Mouse (Mus musculus) urinary bladder, adult 2 months (tissue): ENCODE measurements around the gene Gm27029. TPM values are rescaled to one million over a fixed set of nuclear protein-coding genes. Genes with fewer than 3 reads are reported as not detected.
"Not testable (repeated sequence)": the region's sequence is repeated elsewhere in the genome, so short reads cannot be mapped to it uniquely, and the experiment has no call there.

ENCODE experiments used
- DNase-seq: peaks from one replicate; pipeline ENCODE4 v3.0.0; 2022; ENCODE audit warnings: low spot score
- polyA plus RNA-seq: library from polyadenylated mRNA; depleted of rRNA; stranded (reverse); fragments of >200 nt; gene quantifications from 2 replicates; pipeline ENCODE4 v1.2.3, GENCODE M21; 2012

Gm27029 gene
- polyA plus RNA-seq, 1 experiment = 0.95 TPM

DNA sequence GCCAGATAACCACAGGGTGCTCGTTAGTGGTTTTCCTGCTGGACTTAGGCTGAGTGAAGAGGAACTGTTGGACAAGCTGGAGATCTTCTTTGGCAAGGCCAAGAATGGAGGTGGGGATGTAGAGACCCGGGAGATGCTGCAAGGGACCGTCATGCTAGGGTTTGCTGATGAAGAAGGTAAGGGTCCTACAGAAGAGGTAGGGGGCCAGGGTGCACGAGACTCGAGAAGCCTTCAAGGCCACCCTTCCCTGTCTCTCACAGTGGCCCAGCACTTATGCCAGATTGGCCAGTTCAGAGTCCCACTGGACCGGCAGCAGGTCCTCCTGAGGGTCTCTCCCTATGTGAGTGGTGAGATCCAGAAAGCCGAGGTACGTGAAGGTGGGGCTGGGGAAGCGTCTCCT lies 33.0 kb upstream of the Gm27029 start:
- no peak for DNase-seq

DNA sequence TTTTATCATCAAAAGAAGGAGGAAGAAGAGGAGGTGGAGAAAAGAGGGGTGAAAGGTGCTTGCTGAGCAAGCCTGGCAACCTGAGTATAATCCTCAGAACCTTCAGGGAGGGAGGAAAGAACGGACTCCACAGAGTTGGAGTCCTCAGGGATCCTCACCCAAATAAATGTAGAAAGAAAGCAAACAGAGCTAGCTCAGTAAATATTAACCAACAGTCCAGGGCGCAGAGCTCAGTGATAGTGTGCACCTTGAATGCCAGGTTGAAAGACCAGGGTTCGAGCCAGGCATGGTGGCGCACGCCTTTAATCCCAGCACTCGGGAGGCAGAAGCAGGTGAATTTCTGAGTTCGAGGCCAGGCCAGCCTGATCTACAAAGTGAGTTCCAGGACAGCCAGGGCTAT lies 31.0 kb upstream of the Gm27029 start:
- DNase-seq = no peak

DNA sequence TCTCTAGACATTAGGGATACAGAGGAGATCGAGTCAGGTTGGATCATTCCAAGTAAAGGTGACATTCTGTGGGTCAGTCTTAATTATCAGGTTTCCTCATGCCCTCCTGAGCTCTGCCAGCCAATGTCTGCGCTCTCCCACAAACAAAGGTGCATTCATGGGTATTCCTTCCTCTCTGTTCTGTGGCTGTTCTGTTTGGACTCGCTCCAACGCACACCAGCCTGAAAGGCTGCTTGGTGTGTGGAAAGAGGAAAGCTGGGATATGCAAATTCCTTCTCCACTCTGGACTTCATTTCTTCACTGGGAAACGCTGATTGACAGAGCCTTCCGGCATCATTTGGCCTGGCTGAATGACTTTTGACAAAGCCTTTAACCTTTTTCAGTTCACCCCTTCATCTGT lies 30.1 kb upstream of the Gm27029 start:
- DNase-seq = no peak

DNA sequence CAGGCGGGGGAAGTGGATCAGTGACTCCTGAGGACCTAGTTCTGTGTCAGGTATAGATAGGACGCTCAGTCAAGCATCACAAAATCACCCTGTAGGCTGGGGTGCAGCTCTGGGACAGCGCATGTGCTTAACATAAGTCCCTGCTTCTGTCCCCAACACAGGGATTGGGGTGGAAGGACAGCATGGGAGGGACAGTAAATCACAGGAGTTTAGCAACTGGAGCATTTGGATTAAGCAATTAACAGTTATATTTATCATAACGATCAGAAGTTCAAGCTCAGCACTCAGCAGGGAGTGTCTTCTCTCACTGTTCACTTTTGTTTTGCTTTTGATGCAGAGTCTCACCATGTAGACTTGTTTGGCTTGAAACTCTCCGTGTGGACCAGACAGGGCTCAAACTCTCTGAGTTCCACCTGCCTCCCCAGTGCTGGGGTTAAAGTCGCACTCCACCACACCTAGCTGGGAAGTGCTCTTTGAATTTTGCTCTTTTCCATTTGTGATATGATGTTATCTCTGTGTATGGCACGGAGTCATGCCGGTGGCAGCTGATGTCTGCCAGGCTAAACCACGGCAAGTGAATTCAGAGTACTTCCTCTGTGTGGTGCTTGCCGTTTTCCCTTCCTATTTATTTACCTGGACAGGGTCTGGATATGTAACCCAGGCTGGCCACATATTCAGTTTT lies 27.6 kb upstream of the Gm27029 start:
- no peak for DNase-seq

DNA sequence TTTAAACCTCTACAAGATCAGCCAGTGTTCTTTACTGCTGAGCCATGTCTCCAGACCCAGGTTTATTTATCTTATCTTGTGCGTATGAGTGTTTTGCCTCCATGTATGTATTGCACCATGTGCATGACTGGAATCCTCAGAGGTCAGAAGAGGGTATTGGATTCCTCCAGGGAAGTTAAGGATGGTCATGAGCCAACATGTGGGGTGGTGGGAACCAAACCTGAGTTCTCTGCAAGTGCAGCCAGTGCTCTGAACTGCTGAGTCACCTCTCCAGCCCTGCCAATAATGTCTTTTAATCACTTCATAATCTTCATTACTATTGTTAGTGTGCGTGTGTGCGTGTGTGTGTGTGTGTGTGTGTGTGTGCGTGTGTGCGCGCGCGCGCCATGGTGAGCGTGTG lies 26.9 kb upstream of the Gm27029 start:
- DNase-seq = no peak

DNA sequence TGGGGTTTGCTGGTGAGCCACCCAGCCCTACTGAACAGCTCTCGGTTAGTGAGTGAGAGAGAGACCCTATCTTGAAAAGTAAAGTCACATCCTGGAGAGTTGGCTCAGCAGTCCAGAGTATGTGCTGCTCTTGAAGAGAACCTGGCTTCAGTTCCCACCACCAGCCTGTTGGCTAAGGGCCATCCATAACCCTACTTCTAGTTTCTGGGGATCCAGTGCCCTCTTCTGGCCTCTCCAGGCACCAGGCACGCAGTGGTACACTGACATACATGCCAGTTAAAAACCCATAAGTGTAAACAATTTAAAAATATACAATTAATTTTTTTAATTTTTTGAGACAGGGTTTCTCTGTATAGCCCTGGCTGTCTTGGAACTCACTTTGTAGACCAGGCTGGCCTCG lies 25.8 kb upstream of the Gm27029 start:
- no peak for DNase-seq

DNA sequence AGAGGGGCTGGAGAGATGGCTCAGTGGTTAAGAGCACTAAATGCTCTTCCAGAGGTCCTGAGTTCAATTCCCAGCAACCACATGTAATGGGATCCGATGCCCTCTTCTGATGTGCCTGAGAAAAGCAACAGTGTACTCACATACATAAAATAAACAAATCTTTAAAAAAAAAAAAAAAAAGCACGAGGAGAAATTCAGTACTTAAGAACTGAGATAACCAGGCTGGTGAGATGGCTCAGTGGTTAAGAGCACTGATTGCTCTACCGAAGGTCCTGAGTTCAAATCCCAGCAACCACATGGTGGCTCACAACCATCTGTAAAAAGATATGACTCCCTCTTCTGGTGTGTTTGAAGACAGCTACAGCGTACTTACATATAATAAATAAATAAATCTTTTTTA lies 25.0 kb upstream of the Gm27029 start:
- not testable (repeated sequence) for DNase-seq

DNA sequence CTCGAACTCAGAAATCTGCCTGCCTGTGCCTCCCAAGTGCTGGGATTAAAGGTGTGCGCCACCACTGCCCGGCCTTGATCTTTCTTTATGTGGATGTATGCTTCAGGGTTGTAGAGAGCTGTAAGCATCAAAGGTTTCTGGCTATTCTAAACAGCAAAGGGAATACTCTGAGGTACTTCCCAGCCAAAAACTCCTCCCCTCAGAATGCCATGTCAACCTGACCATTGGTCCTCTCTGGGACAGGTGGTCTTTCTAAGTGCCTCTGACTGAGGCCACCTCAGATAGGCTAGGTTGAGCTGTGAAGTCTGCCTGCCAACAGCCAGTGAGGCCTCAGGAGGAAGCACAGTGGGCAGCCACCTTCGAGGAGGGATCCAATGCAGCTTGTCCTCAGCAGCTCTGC lies 24.3 kb upstream of the Gm27029 start:
- no peak for DNase-seq

DNA sequence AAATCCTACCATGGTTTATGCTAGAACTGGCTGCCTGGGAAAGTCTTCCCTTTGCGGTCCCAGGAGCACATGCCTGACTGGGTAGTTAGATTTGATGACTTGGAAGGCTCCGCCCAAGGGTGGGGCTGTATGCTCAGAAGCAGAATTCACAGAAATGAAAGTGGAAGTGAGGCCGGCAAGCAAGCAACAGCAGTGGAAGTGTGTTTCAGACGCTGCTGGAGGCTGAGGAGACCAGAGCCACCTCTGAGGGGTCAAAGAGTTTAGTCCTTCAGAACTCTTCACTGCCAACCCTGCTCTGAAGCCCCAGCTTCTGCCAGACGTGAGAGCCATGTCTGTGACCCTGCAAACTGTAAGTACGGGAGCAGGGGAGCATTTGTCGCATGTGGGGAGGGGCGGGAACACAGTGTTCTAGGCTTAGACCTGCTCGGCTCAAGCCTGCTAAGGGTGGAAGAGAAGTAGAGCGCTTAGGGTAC lies 23.7 kb upstream of the Gm27029 start, which contains the start of gene Ifi35:
Gene Ifi35, plus strand, starts transcription at position 134 of the 473 bp plus-strand sequence.
- DNase-seq = no peak

DNA sequence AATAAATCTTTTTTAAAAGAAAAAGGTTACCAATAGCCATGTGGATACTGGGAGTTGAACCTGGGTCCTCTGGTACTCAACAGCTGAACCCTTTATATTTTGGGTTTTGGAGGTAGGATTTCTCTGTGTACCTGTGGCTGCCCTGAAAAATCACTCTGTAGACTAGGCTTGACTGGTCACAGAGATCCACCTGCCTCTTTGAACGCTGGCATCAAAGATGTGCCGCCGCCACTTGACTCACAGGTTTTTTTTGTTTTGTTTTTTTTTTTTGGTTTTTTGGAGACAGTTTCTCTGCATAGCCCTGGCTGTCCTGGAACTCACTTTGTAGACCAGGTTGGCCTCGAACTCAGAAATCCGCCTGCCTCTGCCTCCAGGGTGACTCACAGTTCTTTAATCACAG lies 23.2 kb upstream of the Gm27029 start:
- DNase-seq = no peak

DNA sequence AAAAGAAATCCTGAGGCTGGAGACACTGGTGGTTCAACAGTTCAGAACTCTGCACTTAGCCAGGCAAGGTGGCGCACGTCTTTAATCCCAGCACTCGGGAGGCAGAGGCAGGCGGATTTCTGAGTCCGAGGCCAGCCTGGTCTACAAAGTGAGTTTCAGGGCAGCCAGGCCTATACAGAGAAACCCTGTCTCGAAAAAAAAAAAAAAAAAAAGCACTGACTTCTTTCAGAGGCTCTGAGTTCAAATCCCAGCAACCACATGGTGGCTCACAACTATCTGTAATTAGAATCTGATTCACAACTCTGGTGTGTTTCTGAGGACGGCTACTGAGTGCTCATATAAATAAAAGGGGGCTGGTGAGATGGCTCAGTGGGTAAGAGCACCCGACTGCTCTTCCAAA lies 22.3 kb upstream of the Gm27029 start:
- DNase-seq = not testable (repeated sequence)

DNA sequence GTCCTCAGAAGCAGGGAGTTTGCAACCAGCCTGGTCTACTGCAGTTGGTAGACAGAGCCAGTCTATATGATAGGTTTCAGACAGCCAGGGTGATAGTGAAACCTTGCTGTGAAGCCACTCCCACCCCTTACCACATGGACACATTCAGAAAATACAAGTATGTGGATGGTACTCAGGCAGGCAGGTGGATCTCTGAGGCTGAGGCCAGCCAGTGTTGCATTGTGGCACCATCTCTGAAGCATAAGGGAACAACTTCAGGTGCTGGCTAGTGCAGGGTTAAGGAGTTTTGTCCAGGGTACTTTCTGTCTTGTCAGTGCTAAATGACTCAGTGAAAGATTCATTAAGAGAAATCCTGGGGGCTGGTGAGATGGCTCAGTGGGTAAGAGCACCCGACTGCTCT lies 21.7 kb upstream of the Gm27029 start:
- no peak for DNase-seq

DNA sequence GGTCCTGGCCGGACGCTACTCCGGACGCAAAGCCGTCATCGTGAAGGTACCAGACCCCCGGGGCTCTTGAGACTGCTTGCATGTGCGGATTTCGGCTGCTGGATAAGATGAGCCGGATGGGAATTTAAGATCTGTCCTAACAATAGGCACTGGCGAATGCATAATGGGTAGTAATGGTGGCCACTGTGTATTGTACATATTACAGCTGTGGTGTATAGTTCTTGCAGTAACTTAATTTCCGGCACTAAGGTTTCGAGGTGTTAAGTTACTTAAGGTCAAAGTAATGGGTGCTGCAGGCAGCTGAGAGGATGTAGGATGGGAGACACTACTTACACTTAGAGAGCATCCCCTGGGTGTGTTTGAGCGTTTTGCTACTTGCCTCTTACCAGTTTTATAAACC lies 18.2 kb upstream of the Gm27029 start:
- DNase-seq = no peak

DNA sequence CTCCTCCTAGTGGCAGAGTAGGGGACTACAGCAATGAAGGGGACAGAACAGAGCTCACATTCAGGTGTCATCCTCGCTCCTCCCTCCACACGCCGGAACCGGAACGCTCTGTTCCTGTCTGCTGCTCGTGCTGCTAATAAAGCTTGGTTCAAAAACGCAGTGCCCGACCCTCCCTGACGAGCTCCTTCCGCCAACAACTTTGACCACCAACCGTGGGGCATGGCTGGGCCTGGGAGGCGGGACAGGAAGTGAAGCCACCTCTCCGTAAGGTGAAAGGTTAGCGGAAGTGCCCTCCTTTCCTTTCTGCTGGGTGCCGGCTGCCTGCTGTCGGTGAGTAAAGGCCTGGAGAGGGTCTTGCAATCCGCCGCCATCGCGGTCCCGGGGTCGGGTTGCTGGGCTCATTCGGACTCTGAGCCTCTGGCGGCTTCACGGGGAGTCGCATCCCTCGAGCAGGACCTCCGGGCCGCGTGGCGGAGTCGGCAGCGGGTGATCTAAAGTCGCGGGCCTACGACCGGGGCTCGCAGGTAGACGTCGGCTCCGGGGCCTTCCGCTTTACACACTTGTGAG lies 17.6 kb upstream of the Gm27029 start, which contains the start of gene Rpl27:
Gene Rpl27, plus strand, starts transcription at position 172 of the 567 bp plus-strand sequence.
- DNase-seq = peak; percentile 89

DNA sequence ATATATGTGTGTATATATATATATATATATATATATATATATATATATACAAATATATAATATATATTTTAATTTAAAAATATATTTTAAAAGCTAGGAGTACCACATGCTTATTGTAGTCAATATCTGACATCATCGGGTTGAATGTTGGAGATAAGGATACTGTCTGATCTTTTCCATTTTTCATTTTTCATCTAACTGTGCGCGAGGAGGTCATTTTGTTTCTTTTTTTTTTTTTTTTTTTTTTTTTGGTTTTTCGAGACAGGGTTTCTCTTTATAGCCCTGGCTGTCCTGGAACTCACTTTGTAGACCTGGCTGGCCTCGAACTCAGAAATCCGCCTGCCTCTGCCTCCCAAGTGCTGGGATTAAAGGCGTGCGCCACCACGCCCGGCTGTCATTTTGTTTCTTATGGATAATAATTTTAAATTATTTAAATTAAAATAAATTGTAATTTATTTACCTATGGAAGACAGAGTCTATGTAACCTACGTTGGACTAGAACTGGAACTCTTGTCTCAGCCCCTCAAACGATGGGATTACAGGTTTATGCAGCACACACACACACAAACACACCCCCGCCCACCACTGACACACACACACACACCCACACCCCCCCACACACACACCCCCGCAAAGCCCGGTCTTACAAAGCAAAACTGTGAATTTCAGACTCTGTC lies 17.0 kb upstream of the Gm27029 start:
- DNase-seq = not testable (repeated sequence)

DNA sequence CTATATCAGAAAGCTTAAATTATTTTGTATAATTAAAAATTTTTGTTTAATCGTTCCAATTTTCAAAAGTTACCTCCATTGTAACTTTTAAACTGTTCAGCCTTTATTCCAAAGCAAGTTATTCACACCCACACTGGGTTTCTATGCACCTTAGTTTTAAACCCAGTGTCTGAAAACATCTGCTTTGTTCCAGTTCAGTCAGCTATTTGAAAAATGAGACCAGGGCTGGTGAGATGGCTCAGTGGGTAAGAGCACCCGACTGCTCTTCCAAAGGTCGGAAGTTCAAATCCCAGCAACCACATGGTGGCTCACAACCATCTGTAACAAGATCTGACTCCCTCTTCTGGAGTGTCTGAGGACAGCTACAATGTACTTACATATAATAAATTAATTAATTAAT lies 13.4 kb upstream of the Gm27029 start:
- not testable (repeated sequence) for DNase-seq

DNA sequence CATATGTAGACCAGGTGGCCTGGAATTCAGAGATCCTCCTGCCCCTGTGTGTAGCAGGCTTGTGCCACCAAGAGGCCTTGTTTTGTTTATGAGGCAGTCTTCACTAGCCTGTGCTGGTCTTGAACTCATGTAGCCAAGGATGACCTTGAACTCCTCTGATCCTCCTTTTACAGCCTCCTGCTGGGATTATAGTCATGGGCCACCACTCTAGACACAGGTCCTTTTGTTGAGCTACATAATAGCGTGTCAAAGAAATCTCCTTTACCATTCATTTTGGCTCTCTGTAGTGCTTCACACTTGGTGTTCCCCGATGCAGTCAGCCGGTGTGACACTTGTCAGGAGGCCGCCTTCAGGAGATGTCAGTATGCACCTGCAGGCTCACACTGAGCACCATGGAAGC lies 12.3 kb upstream of the Gm27029 start:
- DNase-seq = no peak

DNA sequence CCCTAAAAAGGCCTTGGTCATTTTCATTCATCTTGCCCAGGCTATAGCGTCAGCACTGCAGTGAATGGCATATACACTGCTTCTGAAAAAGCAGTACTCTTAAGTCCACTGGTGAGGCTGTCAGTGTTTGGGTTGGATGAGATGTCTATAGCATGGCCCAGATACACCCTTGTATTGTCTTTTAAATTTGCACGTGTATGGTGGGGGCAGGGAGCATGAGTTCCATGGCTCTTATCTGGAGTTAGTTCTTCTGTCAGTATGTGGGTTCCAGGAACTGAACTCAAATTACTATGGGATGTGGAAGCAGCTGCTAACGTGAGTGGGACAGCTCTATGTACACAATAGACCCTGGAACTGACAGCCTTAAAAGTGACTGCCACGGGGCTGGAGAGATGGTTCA lies 11.2 kb upstream of the Gm27029 start:
- no peak for DNase-seq

DNA sequence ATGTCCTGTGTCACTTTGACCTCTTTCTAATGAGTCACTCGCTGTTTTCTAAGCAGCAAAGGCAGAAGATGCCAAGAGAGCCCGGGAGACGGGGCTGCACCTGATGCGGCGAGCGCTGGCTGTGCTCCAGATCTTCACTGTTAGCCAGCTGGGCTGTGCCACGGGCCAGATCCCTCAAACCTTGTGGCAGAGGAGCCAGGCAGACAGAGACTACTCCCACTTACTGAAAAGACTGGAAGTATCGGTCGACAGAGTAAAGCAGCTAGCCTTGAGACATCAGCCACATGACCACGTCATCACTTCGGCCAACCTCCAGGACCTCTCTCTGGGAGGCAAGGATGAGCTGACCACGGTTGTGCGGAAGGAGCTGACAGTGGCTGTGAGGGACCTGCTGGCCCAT lies 8.8 kb upstream of the Gm27029 start:
- no peak for DNase-seq

DNA sequence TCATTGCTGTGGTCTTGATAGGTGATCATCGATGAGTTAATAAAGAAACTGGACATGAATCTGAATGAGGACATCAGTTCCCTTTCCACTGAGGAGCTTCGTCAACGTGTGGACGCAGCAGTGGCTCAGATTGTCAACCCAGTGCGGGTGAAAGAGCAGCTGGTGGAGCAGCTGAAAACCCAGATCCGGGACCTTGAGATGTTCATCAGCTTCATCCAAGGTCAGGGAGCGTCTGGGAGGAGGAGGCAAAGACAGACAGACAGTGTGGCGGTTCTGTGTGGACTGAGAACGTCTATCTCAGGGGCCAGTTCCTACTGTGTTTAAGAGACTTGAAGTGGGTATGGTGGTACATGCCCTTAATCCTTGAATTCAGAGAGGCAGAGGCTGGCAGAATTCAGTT lies 6.7 kb upstream of the Gm27029 start:
- DNase-seq = no peak

DNA sequence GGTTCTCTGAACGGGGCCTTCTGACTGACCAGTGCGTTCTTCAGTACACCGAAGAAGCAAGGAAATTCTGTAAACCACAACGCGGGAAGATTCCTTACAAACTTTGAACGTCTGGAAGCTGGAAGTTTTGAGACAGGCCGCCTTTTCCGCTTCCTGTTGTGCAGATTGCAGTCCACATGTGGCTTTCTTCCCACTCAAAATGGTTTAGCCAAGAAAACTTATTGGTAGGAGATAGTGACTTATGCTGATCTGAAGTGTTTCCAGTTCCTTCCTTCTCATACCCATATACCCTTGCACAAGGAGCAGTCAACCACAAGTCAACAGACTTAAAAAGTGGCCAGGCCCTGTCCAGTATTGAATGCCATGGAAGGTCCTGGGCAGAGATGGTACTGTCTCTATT lies 1.6 kb upstream of the Gm27029 start:
- no peak for DNase-seq

DNA sequence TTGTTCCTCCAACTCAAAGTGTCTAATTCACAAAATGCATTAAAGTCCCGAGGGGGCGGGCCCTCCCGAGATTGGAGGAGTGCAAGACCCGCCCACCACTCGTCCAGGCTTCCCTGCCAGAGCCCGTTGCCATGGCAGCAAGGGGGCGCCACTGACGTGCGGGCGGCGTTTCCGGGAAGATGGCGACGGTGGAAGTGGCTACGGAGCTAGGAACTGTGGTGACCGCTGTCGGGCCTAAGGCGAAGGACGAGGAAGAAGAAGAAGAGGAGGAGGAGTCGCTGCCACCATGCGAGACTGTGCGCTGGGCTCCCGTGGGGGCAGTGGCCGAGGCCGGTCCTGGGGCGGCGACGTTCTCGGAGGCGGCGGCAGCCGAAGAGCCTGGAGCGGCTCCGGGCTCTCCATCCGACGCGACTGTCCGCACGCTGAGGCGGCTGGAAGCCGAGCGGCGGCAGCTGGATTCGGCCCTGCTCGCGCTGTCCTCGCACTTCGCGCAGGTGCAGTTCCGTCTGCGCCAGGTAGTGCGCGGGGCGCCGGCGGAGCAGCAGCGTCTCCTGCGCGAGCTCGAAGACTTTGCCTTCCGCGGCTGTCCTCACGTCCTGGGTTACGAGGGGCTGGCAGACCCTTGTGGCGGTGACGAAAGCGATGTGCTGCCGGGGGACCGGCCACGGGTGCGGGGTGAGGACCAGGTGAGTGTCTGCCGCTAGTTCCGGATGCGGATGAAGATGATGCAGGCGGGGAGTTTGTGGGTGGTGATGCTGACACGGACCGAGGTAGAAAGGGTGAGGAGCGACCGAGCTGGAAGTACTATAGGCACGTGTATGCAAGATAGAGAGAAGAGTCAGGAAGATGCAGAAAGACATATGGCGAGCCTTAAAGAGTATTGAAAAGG lies 573 bp upstream of the Gm27029 start, which contains the start of the genes Rundc1 and Ptges3l:
Gene Rundc1, plus strand, starts transcription at position 161 of the 889 bp plus-strand sequence.
Gene Ptges3l, minus strand, starts transcription at position 409 of the 889 bp plus-strand sequence.
- DNase-seq = peak; percentile 95
